ENCODE assay signal across 9 mouse cellular contexts in the genomic region with DNA sequence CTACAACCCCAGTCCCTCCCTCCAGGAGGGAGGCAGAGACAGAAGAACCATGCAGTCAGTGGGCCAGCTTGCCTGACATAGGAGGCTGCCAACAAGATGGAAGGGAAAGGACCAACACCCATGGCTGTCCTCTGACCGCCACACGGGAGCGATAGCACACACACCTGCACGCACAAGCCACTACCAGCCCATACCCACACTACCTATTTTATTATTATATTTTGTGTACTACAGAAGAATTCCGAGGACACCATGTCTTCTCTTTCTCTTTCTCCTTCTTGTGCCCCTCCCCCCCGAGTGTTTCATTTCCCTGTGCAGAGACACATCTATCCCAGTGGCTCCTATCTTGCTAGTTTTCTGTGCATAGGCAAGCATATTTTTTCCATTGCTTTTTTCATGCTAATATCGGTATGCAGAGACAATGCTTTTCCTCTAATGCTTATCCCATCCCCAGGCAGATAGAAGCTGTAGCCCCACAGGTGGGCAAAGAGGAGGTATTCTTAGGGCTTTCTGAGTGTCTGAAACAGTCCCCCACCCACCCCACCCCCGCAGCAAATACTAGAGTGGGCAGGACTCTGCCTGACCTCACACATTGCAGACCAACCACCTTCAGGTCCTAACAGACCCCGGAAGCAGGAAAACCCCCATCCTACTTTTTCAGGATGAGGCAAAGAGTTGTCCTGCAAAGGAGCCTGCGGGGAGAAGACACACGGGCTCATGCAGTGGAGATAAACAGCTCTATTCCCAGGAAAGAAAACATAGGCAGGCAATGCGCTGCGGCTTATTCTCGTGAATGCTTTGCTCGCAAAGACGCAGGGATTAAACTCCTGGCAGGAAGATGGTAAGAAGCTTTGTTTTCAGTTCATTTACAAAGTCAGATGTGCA. TPM values are rescaled to one million over a fixed set of nuclear protein-coding genes. Genes with fewer than 3 reads are reported as not detected.
DNase-seq lines count a peak whose midpoint lies in the region; ATAC-seq lines count a peak whose summit lies in the region.
"Had no signal": no experiment of that assay in that cellular context is flagged by ENCODE, and none has a peak within 500 bp of the region (broad histone marks: within the 10 kb centered on the region; RNA-seq: fewer than 3 reads in every experiment).

No protein-coding gene starts in this region.

- no peaks in the 10 kb centered on the region for H3K27me3 ChIP-seq in heart, embryonic 13.5 days (replicated peaks)
- H3K27me3 ChIP-seq in hindbrain, embryonic 12.5 days = no peaks in the 10 kb centered on the region
- no peaks in the 10 kb centered on the region for H3K27me3 ChIP-seq in midbrain, embryonic 14.5 days (ENCODE audit: control insufficient read depth, insufficient read depth, low read length)

- no peak for ATAC-seq in heart, embryonic 13.5 days (ENCODE audit: extremely low read depth, insufficient number of reproducible peaks, low FRiP score, low TSS enrichment)
- no peak for ATAC-seq in hindbrain, embryonic 12.5 days (ENCODE audit: low FRiP score)
- ATAC-seq in midbrain, embryonic 14.5 days (ENCODE audit: low FRiP score, low TSS enrichment) = no peak
- no peak for ATAC-seq in inflammation-experienced regulatory T-cells, adult 6 months

- H3K4me3 ChIP-seq in heart, embryonic 13.5 days = peak overlapping the region; percentile 39
- no peak overlapping the region for H3K4me3 ChIP-seq in hindbrain, embryonic 12.5 days
- no peak overlapping the region for H3K4me3 ChIP-seq in midbrain, embryonic 14.5 days (replicated peaks; ENCODE audit: low read depth, low read length)

- H3K4me1 ChIP-seq in heart, embryonic 13.5 days = peaks cover 38% of the 10 kb centered on the region
- H3K4me1 ChIP-seq in hindbrain, embryonic 12.5 days = peaks cover 16% of the 10 kb centered on the region
- peaks cover 9% of the 10 kb centered on the region; the same call in 1 of the 2 replicates for H3K4me1 ChIP-seq in midbrain, embryonic 14.5 days (ENCODE audit: control insufficient read depth, insufficient read depth, low read length)

- no peaks in the 10 kb centered on the region for H3K36me3 ChIP-seq in heart, embryonic 13.5 days
- no peaks in the 10 kb centered on the region for H3K36me3 ChIP-seq in hindbrain, embryonic 12.5 days
- H3K36me3 ChIP-seq in midbrain, embryonic 14.5 days (ENCODE audit: control insufficient read depth, insufficient read depth, low read length) = no peaks in the 10 kb centered on the region

- peak overlapping the region; percentile 86 for H3K27ac ChIP-seq in heart, embryonic 13.5 days (replicated peaks)
- no peak overlapping the region for H3K27ac ChIP-seq in hindbrain, embryonic 12.5 days
- no peak overlapping the region for H3K27ac ChIP-seq in midbrain, embryonic 14.5 days (replicated peaks; ENCODE audit: low read depth, low read length)

- 19% methylated on average over 16 of the region's 16 CpGs for WGBS in heart, embryonic 13.5 days
- 18% methylated on average over 16 of the region's 16 CpGs for WGBS in hindbrain, embryonic 12.5 days
- 9% methylated on average over 16 of the region's 16 CpGs for WGBS in midbrain, embryonic 14.5 days

- peak overlapping the region; percentile 69 for H3K4me2 ChIP-seq in heart, embryonic 13.5 days
- H3K4me2 ChIP-seq in hindbrain, embryonic 12.5 days (replicated peaks) = peak overlapping the region; percentile 17
- H3K4me2 ChIP-seq in midbrain, embryonic 14.5 days (ENCODE audit: low read length) = peak overlapping the region; percentile 40

- peak overlapping the region; percentile 64; the same call in 1 of the 2 replicates for H3K9ac ChIP-seq in heart, embryonic 13.5 days
- H3K9ac ChIP-seq in hindbrain, embryonic 12.5 days = no peak overlapping the region
- H3K9ac ChIP-seq in midbrain, embryonic 14.5 days (replicated peaks; ENCODE audit: low read length) = no peak overlapping the region

- peaks cover 3% of the 10 kb centered on the region; the same call in 1 of the 2 replicates for H3K9me3 ChIP-seq in heart, embryonic 13.5 days
- H3K9me3 ChIP-seq in hindbrain, embryonic 12.5 days (replicated peaks) = no peaks in the 10 kb centered on the region
- H3K9me3 ChIP-seq in midbrain, embryonic 14.5 days (ENCODE audit: control insufficient read depth, low read length) = no peaks in the 10 kb centered on the region

- DNase-seq in heart, adult 8-10 months (ENCODE audit: low spot score) = no peak
- DNase-seq in ZHBTc4 (ENCODE audit: low read depth, low spot score) = peak; percentile 63
- peak; percentile 57 for DNase-seq in midbrain, embryonic 14.5 days
- no peak for DNase-seq in Muller cell, postnatal 12 days (ENCODE audit: inconsistent ontology term)
- DNase-seq in lung, postnatal 25 days (ENCODE audit: low spot score) = no peak
- DNase-seq: lung, postnatal 14 days had no signal

RNA-seq across cellular contexts. Expression of gene Tmem154, which starts 10.8 kb away (rescaled TPM):
- polyA plus RNA-seq in heart, embryonic 13.5 days (2015; fragmentation: Nextera tagmentation; extraction: Ambion mirVana) = 0.76 and 0.98 TPM in 2 replicates
- 1 to 10 TPM in 3 of 4 experiments, under 1 TPM in 1; 0.97 to 3.3 (median 2.9) TPM for total RNA-seq in heart, adult 8-10 months (2022)
- 0.44 and 1.1 TPM in 2 replicates for polyA plus RNA-seq in hindbrain, embryonic 12.5 days (2016; fragmentation: Nextera tagmentation; extraction: Ambion mirVana)
- polyA plus RNA-seq in midbrain, embryonic 14.5 days (2014; fragmentation: Nextera tagmentation; extraction: Ambion mirVana) = 1.0 and 1.1 TPM in 2 replicates
- polyA plus RNA-seq in inflammation-experienced regulatory T-cells, adult 6 months (2017; shearing (Covaris generic)) = 100 to 1,000 TPM; 108 to 140 (median 136) TPM

Comparison
In these comparisons a context has a peak if more than half of its experiments do, and no peak if none do; other contexts are left out.
1. H3K4me2 ChIP-seq: peak in every context shown above with its lines; median percentile 69 in heart, embryonic 13.5 days; 40 in midbrain, embryonic 14.5 days; 17 in hindbrain, embryonic 12.5 days.
2. DNase-seq: peak in ZHBTc4 (single experiment) and midbrain, embryonic 14.5 days (single experiment); none in heart, adult 8-10 months (single experiment), Muller cell, postnatal 12 days (single experiment) and lung, postnatal 25 days (single experiment).
3. RNA of gene Tmem154, which starts 10.8 kb away (polyA plus RNA-seq): 108 to 140 TPM in inflammation-experienced regulatory T-cells, adult 6 months; 1.0 to 1.1 TPM in midbrain, embryonic 14.5 days, 0.76 to 0.98 TPM in heart, embryonic 13.5 days and 0.44 to 1.1 TPM in hindbrain, embryonic 12.5 days; every median in the first group is over 10 times any median in the second.